Mouse (Mus musculus) embryonic facial prominence, embryonic 13.5 days (tissue): ENCODE data around the gene Repin1. TPM values are rescaled to one million over a fixed set of nuclear protein-coding genes. Genes with fewer than 3 reads are reported as not detected.

ENCODE experiments used
- ATAC-seq: fragments of 200-750 bp; cut with Nextera tagmentation; 2 replicates; pipeline ENCODE4 v1.8.0; 2017; ENCODE audit warnings: low read depth; ENCODE audit not compliant: insufficient number of reproducible peaks, insufficient read depth, low FRiP score, low TSS enrichment
- H3K27ac ChIP-seq: fragments of 300-500 bp; sonication (generic); 2 replicates; pipeline ENCODE4 v1.5.1; 2015; ENCODE audit warnings: moderate library complexity, mild to moderate bottlenecking, inconsistent platforms
- H3K27me3 ChIP-seq: fragments of 300-500 bp; sonication (generic); 2 replicates; pipeline ENCODE4 v1.6.1; 2015; ENCODE audit warnings: mild to moderate bottlenecking, inconsistent platforms
- H3K36me3 ChIP-seq: fragments of 300-500 bp; sonication (generic); 2 replicates; pipeline ENCODE4 v1.6.1; 2015; ENCODE audit warnings: mild to moderate bottlenecking, inconsistent platforms
- H3K4me1 ChIP-seq: fragments of 300-500 bp; sonication (generic); 2 replicates; pipeline ENCODE4 v1.6.1; 2015; ENCODE audit warnings: inconsistent platforms
- H3K4me2 ChIP-seq: fragments of 300-500 bp; sonication (generic); 2 replicates; pipeline ENCODE4 v1.6.1; 2015; ENCODE audit warnings: moderate library complexity, mild to moderate bottlenecking, inconsistent platforms
- H3K4me3 ChIP-seq: fragments of 300-500 bp; sonication (generic); 2 replicates; pipeline ENCODE4 v1.5.1; 2015; ENCODE audit warnings: mild to moderate bottlenecking, inconsistent platforms
- H3K9ac ChIP-seq: fragments of 300-500 bp; sonication (generic); 2 replicates; pipeline ENCODE4 v1.6.1; 2015; ENCODE audit warnings: mild to moderate bottlenecking, inconsistent platforms
- H3K9me3 ChIP-seq: fragments of 300-500 bp; sonication (generic); 2 replicates; pipeline ENCODE4 v1.6.1; 2016; ENCODE audit warnings: inconsistent platforms
- WGBS: fragments of 180-500 bp; shearing (Covaris S2); methylation state at CpG from one replicate; pipeline ENCODE4 v1.1.7; 2015; ENCODE audit warnings: mixed read lengths; 5-methylcytosine and 5-hydroxymethylcytosine counted together
- polyA plus RNA-seq: library from polyadenylated mRNA; unstranded; fragments of >200 nt; fragmentation: Nextera tagmentation; extraction: Ambion mirVana; gene quantifications from 2 replicates; pipeline ENCODE4 v1.2.1, GENCODE M21; 2015

Repin1 gene
- polyA plus RNA-seq, 1 experiment from 2014 or later = 24.2 TPM

- Histone ChIP-seq H3K9me3 (no peaks in the 10 kb centered on the region), H3K4me2 (no peak overlapping the region), H3K9ac (no peak overlapping the region), H3K27me3 (peaks cover 62% of the 10 kb centered on the region), H3K36me3 (no peaks in the 10 kb centered on the region), H3K27ac (no peak overlapping the region), H3K4me3 (no peak overlapping the region), H3K4me1 (peaks cover 20% of the 10 kb centered on the region)
- 84% methylated on average over 3 of the region's 3 CpGs for WGBS
- ATAC-seq = no peak
Observed at GRCm38 (mm10) chr6:48628377-48628776, 34.7 kb downstream of the Repin1 start.

DNA sequence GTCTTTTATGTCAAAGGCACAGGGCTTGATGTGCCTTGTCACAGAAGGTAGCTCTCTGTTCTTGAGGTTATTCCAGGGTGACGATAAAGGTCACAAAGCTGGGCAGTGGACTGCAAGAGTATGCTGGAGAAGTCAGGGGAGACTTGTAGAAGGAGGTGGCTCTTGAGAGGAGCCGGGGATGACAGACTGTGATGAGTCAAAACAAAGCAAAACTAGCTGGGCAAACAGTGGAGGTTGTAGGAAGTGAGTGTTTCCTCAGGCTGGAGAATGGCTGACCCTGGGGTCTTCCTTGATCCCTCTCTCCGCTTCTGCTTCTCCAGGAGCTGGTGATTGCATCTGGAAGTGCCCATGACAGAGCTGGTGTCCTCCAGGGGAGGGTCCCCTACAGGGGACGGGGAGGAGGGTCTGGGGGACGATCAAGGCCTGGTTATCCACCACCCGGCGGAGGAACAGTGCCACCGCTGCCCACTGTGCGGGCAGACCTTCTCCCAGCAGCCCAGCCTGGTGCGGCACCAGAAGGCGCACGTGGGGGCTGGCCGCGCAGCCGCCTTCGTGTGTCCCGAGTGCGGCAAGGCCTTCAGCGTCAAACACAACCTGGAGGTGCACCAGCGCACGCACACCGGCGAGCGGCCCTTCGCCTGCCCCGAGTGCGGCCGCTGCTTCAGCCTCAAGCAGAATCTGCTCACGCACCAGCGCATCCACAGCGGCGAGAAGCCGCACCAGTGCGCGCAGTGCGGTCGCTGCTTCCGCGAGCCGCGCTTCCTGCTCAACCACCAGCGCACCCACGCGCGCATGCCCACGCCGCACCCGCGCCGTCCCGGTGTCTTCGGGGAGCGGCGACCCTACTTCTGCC lies 35.4 kb downstream of the Repin1 start:
- ATAC-seq = no peak

GRCm38 (mm10) chr6:48629661-48630034 lies 36.0 kb downstream of the Repin1 start:
- H3K4me1 ChIP-seq = peaks cover 20% of the 10 kb centered on the region
- no peaks in the 10 kb centered on the region for H3K9me3 ChIP-seq
- no peaks in the 10 kb centered on the region for H3K36me3 ChIP-seq
- 23% methylated on average over 13 of the region's 13 CpGs for WGBS
- ATAC-seq = no peak
- peaks cover 62% of the 10 kb centered on the region for H3K27me3 ChIP-seq
- no peak overlapping the region for H3K27ac ChIP-seq
- peak overlapping the region; percentile 92 for H3K4me2 ChIP-seq
- peak overlapping the region; percentile 51 for H3K4me3 ChIP-seq
- H3K9ac ChIP-seq = peak overlapping the region; percentile 70

More for the DNA sequence above, 35.4 kb downstream of the Repin1 start:
- no peak overlapping the region for H3K27ac ChIP-seq
- H3K4me1 ChIP-seq = peaks cover 20% of the 10 kb centered on the region
- H3K27me3 ChIP-seq = peaks cover 62% of the 10 kb centered on the region
- peak overlapping the region; percentile 51 for H3K4me3 ChIP-seq
- peak overlapping the region; percentile 70 for H3K9ac ChIP-seq
- H3K36me3 ChIP-seq = no peaks in the 10 kb centered on the region
- 8% methylated on average over 54 of the region's 54 CpGs for WGBS
- no peaks in the 10 kb centered on the region for H3K9me3 ChIP-seq
- peak overlapping the region; percentile 92 for H3K4me2 ChIP-seq

- 84% methylated on average over 8 of the region's 8 CpGs for WGBS
- Histone ChIP-seq H3K9ac (no peak overlapping the region), H3K4me1 (peaks cover 20% of the 10 kb centered on the region), H3K9me3 (no peaks in the 10 kb centered on the region), H3K4me3 (no peak overlapping the region), H3K27me3 (peaks cover 53% of the 10 kb centered on the region), H3K4me2 (no peak overlapping the region), H3K27ac (no peak overlapping the region), H3K36me3 (no peaks in the 10 kb centered on the region)
- no peak for ATAC-seq
Observed at GRCm38 (mm10) chr6:48630831-48631230, 37.1 kb downstream of the Repin1 start.

DNA sequence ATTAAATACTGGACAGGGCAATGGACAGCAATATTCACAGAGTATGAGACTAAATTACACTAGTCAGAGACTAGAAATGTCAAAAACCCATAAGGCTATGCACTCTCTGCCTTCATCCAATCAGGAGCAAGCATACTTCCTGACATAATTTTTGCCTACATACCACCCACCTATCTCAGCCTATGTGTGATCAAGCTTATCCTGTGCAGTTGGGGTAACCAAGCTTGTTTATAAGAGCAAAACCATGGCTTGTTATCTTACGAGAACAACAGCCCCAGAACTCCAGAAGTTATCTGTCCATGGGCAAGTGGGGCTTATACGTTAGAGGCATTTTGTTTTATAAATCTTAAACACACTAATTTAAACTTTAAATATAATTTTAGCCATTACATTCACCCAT lies 41.4 kb downstream of the Repin1 start:
- H3K27me3 ChIP-seq = peaks cover 12% of the 10 kb centered on the region
- no peak overlapping the region for H3K27ac ChIP-seq
- H3K4me3 ChIP-seq = no peak overlapping the region
- H3K4me2 ChIP-seq = no peak overlapping the region
- WGBS = 86% methylated on average over 2 of the region's 2 CpGs
- no peaks in the 10 kb centered on the region for H3K9me3 ChIP-seq
- ATAC-seq = no peak
- H3K4me1 ChIP-seq = no peaks in the 10 kb centered on the region
- no peak overlapping the region for H3K9ac ChIP-seq
- no peaks in the 10 kb centered on the region for H3K36me3 ChIP-seq

DNA sequence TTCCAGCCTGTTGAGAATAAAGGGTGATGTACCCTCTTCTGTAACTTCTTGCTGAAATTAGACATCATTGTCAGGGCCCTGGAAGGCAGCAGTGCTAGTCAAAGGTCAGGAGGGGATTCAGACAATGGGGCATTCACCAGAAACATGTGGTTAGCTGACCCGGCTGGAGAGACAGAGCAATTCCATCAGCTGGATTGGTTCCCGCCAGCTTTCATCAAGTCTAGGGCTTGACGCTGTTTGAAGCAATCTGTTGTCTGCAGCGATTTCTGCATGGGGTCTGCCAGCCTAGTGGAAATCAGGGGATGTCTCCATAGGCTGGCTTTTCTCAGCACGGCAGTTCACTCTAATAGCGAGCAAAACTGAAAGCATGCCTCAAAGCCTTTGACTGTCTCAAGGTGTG lies 42.8 kb downstream of the Repin1 start:
- no peaks in the 10 kb centered on the region for H3K9me3 ChIP-seq
- H3K4me3 ChIP-seq = no peak overlapping the region
- H3K27ac ChIP-seq = no peak overlapping the region
- no peaks in the 10 kb centered on the region for H3K36me3 ChIP-seq
- H3K4me1 ChIP-seq = no peaks in the 10 kb centered on the region
- no peak for ATAC-seq
- 31% methylated on average over 6 of the region's 6 CpGs for WGBS
- no peak overlapping the region for H3K4me2 ChIP-seq
- H3K27me3 ChIP-seq = peaks cover 3% of the 10 kb centered on the region; the same call in 1 of the 2 replicates
- H3K9ac ChIP-seq = no peak overlapping the region

- no peak overlapping the region for H3K9ac ChIP-seq
- no peaks in the 10 kb centered on the region for H3K36me3 ChIP-seq
- WGBS = 64% methylated on average over 6 of the region's 6 CpGs
- H3K27me3 ChIP-seq = no peaks in the 10 kb centered on the region
- H3K4me3 ChIP-seq = no peak overlapping the region
- ATAC-seq = no peak
- H3K9me3 ChIP-seq = no peaks in the 10 kb centered on the region
- H3K4me1 ChIP-seq = no peaks in the 10 kb centered on the region
- no peak overlapping the region for H3K4me2 ChIP-seq
- H3K27ac ChIP-seq = no peak overlapping the region
Observed at GRCm38 (mm10) chr6:48637811-48638500, 44.3 kb downstream of the Repin1 start.

GRCm38 (mm10) chr6:48638553-48638952 lies 44.9 kb downstream of the Repin1 start:
- no peaks in the 10 kb centered on the region for H3K27me3 ChIP-seq
- H3K4me1 ChIP-seq = no peaks in the 10 kb centered on the region
- no peaks in the 10 kb centered on the region for H3K36me3 ChIP-seq
- no peak overlapping the region for H3K9ac ChIP-seq
- no peaks in the 10 kb centered on the region for H3K9me3 ChIP-seq
- WGBS = 72% methylated on average over 2 of the region's 2 CpGs
- no peak overlapping the region for H3K27ac ChIP-seq
- no peak overlapping the region for H3K4me2 ChIP-seq
- H3K4me3 ChIP-seq = no peak overlapping the region
- no peak for ATAC-seq

GRCm38 (mm10) chr6:48641391-48641790 lies 47.7 kb downstream of the Repin1 start:
- Histone ChIP-seq H3K4me2 (no peak overlapping the region), H3K4me3 (no peak overlapping the region), H3K9ac (no peak overlapping the region), H3K27me3 (no peaks in the 10 kb centered on the region; the same call in 1 of the 2 replicates), H3K27ac (no peak overlapping the region), H3K4me1 (no peaks in the 10 kb centered on the region), H3K9me3 (no peaks in the 10 kb centered on the region), H3K36me3 (no peaks in the 10 kb centered on the region)
- ATAC-seq = no peak
- 70% methylated on average over 6 of the region's 6 CpGs for WGBS

DNA sequence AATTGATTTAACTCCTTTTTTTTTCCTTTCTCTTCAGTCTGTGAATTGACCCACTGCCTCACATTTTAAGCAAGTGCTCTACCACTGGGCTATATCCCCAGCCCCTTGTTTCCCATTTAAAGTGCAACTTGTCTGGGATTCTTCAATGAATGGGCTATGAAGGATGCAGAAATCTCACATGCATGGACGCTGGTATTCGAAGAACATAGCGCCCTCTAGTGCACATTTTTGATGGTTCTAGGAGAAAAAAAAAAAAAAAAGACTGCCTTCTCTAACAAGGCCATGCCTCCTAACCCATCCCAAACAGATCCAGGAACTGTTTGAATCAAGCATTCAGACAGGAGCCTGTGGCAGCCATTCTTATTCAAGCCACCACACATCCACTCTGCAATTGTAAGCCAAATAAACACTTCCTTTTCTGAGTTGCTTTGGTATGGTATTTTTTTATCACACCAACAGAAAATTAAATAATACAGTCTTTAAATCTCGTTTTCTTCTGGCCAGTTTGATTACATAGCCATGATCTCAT lies 49.1 kb downstream of the Repin1 start:
- no peak for ATAC-seq
- WGBS = 24% methylated on average over 4 of the region's 4 CpGs
- Histone ChIP-seq H3K4me1 (no peaks in the 10 kb centered on the region), H3K9ac (no peak overlapping the region), H3K4me3 (no peak overlapping the region), H3K4me2 (no peak overlapping the region), H3K27ac (no peak overlapping the region), H3K36me3 (no peaks in the 10 kb centered on the region), H3K27me3 (no peaks in the 10 kb centered on the region; the same call in 1 of the 2 replicates), H3K9me3 (no peaks in the 10 kb centered on the region)

- no peaks in the 10 kb centered on the region for H3K4me1 ChIP-seq
- H3K27me3 ChIP-seq = no peaks in the 10 kb centered on the region; the same call in 1 of the 2 replicates
- H3K36me3 ChIP-seq = no peaks in the 10 kb centered on the region
- no peak overlapping the region for H3K4me3 ChIP-seq
- H3K9ac ChIP-seq = no peak overlapping the region
- H3K9me3 ChIP-seq = no peaks in the 10 kb centered on the region
- H3K4me2 ChIP-seq = no peak overlapping the region
- H3K27ac ChIP-seq = no peak overlapping the region
- no peak for ATAC-seq
- 13% methylated on average over 12 of the region's 12 CpGs for WGBS
Observed at GRCm38 (mm10) chr6:48645660-48646308, 52.1 kb downstream of the Repin1 start.
